Mouse (Mus musculus) regulatory T cell (primary cell): ENCODE results near the gene Inca1.

ENCODE experiments used
- in situ Hi-C: fragments of 300-600 bp; cut with MboI, MseI; formaldehyde crosslinking; loops from one replicate; pipeline ENCODE4 v1.15.1; 2025; ENCODE audit warnings: high pct_unique_total_duplicates

Gene Inca1

DNA sequence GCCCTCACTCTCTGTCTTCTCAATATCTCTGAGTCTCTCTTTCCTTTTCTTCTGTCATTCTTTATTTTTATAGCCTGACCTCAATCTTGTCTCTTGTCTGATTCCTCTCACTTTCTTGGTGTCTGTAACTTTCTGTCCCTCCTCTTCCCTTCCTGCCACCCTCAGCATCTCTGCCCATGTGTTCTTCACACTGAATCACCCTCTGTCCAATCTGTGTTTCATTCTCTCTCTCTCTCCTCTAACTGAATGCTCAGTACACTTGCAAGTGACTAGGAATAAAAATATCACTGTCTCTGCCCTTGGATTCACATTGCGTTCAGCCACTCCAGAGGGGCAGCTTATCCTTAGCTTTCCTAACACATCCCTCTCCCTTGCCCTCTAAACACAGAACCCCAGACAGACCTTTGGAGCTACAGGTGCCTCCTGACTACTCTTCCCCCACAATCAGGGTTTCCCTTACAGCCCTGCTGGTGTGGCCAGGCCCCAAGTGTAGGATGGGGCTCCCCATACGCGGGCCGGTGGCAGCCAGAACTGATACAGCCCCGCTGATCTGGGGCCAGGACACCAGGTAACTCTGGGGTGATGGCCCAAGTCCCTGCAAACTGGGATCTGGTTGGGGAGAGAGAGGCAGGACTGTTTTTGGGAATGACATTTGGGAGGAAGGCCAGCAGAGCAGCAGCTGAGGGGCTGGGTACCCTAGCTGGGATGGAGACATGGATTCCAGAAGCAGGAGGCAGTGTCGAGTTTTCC lies 2.2 kb upstream of the Inca1 start:
- in situ Hi-C loops = loop anchor here (5.0 kb wide), 1 partner anchor 50 kb away; the partner anchor contains the start of gene Pfn1

DNA sequence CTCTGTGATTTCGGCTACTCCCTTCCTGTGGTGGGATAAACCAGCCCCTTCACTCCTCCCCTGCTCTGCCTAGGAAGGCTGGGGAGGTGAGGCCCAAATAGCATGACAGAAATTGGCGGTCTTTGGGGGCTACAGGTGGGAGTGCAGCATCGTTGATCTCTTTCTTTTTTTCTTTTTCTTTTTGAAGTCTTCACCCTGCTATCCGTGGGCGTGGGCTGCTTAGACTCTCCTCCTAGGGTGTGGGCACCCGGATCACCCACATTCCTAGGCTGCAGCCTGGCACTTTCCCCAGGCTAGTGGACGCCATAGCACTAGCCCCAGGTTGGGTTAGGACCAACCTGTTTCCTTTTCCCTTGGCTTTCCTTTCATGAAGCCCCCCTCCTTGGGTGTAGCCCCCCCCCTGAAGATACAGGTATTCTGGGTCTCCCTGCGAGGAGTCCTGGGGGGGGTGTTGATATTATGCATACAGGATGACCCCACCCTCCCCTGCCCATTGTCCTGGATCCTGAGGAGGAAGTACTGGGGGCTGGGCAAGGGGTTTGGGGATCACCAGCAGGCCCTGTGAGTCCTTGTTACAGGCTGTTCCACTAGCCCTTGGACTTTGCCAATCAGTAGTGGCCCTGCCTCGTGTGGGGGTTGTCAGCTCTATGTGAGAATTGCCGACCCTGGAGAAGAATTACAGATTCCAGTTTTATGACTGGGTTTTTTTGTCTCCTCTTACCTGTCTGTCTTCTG lies 1.4 kb upstream of the Inca1 start:
- in situ Hi-C loops = loop anchor here (5.0 kb wide), 1 partner anchor 49 kb away; the partner anchor contains the start of gene Pfn1

DNA sequence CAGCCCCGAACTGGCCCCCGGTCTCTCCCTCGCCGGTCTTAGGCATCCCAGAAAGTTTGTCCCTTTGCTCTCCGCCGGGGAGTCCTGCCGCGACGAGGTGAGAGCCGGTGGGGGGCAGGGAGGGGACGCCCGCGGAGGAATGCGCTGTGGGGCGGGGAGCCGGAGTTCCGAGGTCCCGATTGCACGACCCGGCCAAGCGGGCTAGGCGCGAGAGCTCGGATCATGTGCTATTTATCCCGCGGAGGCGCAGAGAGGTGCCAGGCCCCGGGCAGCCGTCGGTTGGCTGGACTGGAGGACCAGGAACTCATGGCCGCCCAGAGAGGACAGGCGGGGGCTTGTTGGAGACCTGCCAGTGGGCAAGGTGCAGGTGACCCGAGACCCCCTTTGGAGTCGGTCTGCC lies 658 bp upstream of the Inca1 start:
- in situ Hi-C loops = loop anchor here (5.0 kb wide), 1 partner anchor 48 kb away; the partner anchor contains the start of gene Pfn1

DNA sequence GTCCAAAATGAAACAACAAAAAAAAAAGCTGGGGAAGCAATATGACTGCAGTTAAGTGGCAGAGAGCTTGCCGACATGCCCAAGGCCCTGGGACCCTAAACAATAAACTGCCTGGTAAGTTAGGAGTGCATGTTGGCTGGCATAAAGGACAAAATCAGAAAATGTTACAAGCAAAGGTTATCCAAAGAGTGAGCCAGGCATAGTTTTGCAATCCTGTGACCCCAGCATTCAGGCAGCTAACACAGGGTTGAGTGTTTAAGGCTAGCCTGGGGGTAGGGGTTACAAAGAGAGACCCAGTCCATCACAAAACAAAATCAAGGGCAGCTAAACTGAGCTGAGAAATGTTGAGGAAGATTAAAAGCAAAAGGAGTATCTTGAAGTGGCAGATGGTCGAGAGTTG lies 904 bp downstream of the Inca1 start:
- in situ Hi-C loops = no loop called here

DNA sequence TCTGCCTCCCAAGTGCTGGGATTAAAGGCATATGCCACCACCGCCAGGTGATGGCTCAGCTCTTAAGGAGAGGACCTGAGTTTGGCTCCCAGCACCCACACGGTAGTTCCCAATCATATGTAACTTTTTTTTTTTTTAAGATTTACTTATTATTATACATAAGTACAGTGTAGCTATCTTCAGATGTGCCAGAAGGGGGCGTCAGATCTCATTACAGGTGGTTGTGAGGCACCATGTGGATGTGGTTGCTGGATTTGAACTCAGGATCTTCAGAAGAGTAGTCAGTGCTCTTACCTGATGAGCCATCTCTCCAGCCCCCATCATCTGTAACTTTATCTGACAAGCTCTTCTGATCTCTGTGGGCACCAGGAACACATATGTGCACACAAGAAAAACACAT lies 2.6 kb downstream of the Inca1 start:
- in situ Hi-C loops = no loop called here

DNA sequence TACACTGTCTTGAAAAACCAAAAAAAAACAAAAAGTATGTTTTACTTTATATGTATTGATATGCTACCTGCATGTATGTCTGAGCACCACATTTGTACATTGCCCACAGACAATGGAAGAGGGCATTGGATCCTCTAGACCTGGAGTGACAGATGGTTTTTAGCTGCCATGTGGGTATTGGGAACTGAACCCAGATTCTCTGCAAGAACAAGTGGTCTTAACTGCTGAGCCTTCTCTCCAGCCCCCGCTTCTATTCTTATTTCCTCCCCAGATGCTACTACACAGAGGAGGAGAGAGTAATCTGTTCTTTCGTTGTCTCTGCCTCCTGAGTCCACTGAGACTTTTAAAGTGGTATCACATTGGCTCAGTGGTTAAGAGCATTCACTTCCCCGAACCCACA lies 6.5 kb downstream of the Inca1 start:
- in situ Hi-C loops = no loop called here

DNA sequence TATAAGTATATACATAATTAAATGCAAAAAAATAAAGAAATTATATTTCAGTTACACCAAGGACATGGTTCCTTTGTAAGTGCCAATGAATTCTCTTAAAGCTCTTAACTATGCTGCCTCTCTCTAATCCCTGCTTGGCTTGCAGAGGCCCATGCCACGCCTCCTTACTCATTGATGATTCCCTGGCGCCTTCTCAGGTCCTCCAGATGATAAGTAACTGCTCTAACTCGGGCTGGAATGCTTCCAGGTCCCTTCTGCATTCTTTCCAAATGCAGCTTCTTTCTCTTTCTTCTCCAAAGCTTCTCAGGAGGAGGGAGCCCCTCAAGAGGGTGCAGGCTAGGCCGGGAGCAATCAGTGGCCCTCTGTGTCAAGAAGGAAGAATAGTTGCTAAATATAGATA lies 10.4 kb downstream of the Inca1 start:
- in situ Hi-C loops = loop anchor here (5.0 kb wide), 1 partner anchor 63 kb away; no protein-coding TSS in a partner anchor

DNA sequence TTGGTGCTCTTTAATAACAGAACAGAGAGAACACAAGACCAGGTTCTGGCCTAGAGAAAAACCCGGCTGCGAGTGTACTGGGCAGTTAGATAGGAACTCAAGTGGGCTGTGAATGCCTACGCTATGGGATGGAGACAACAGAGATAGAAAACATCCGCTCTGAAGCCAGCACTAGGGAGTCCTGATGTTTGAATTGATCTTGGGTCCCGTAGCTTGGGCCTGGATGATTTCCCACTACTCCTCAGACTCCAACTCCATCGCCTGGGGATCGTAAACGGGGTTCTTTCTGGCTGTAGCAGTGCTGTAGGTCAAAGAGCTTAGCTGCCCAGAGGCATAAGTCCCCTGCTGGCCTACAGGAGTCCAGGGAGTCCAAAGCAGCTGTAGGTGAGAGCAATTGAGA lies 11.6 kb downstream of the Inca1 start:
- in situ Hi-C loops = loop anchor here (5.0 kb wide), 1 partner anchor 64 kb away; no protein-coding TSS in a partner anchor

DNA sequence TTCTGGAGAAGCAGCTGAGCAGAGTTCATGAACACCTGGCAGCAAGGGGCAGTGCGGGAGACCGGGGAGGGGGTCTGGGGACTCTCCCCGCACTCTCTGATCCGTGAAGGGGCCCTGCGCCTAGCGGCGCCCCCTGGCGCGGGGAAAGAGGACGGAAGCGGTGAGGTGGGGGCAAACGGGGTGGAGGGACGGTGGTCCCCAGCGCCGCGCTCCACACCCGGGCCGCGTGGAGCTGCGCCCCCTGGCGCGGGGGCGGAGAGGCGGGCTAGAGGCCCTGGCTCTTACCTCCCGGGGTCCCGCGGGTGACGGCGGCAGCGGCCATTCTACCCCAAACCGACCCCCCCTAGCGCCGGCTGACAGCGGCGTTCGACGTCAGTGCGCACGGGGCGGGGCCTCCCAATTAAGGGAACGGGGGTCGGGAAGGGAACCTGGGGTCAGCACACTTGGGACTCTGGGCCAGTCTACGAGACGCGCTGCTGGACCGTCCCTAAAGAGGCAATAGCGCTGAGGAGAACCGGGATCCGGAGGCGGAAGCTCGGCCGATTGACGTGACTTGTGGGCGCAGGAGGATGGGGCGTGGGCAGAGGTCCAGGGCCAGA lies 12.3 kb downstream of the Inca1 start, which contains the start of gene Camta2:
Camta2 (minus strand) TSS at position 505 of the 599 bp plus-strand sequence.
- in situ Hi-C loops = loop anchor here (5.0 kb wide), 1 partner anchor 65 kb away; no protein-coding TSS in a partner anchor

DNA sequence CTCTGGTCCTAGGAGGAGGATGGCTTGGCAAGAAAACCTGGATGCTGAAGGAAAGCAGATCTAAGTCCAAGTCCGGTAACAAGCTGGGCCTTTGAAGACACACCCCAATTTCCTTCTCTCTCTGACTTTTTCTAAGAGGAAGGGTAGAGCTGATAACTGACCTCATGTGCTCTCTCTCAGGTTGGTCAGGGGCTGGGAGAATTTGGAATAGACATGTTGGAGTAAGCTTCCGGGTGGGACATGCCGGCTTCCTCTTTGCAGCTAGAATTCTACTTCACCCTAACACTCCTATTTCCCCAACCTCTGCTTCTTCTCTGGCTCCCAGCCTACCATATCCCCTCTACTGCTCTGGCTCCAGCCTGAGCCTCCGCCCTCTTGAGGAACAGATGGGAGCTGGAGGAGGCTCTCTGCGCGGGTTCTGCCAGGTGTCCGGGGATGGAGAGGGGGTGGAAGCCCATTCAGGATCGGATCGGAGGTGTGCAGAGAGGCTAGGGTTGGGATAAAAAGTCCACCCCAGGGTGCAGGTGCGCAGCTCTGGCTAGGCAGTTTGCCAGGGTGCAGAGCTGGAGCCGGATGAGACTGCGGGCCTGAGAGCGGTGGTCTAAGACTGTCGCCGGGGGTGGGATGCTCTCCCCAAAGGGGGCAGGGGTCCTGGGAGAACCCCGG lies 12.9 kb downstream of the Inca1 start:
- in situ Hi-C loops = loop anchor here (5.0 kb wide), 1 partner anchor 65 kb away; no protein-coding TSS in a partner anchor

DNA sequence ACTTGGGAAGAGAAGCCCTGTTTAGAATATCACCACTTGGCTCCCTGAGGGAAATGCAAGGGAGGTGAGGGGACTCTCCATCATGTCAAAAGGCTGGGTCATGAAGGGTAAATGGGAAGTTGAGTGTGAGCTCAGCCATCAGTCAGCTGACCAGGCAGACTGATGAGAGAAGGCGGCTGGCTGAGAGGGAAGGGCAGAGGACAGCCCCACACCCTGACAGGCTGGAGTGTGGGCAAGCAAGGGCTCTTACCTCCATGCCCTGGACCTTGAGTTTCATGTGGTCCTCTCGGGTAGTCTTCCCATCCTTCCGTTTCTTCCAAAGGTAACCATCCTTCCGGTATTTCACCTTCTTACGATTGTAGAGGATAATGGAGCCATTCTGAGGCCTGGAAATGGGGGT lies 16.3 kb downstream of the Inca1 start:
- in situ Hi-C loops = no loop called here

DNA sequence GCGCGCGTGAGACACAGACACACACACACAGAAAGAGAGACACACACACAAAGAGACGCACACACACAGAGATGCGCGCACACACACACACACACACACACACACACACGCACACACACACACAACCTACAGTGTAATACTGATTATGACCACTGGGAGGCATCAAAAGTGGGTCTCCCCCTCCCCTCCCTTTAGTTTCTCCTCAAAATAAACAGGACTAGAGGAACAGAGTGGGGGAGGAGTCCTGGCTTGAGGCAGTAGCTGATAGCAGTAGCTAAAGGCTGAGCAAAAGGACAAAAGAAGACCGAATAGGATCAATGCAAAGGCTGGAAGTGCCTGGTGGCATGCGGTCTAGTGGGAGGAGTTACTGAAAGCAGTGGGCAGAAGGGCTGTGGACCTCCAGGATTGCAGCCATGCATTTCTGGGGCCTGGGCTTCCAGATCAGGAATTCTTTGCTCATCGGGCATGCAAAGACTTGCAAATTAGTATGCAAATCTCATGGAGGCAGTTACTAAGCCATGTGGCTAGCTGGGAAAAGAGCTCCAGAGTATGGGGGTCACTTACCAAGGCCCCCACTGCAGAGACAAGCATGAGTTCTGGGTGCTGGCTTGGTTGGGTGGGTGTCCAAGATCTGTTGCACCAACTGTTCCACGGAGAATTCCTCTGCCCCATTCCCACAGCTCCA lies 17.9 kb downstream of the Inca1 start:
- in situ Hi-C loops = no loop called here

DNA sequence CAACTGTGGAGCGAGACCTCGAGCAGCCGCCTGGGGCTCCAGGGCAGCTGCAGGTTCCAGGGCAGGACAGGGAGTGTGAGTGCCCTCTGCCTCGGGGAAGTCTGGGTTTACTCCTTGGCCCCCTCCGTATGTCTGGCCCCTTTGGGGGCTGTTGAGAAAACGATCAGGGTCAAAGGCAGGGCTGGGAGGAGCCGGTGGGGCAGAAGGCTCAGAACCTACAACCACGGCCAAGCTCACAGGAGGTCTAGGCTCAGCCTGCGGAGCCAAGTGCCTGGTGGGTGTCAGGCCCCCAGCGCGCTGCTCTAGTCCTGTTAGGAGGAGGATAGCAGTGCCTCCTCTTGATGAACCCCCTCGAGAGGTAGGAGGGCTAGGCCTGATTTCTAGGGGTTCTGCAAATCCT lies 18.8 kb downstream of the Inca1 start:
- in situ Hi-C loops = no loop called here

DNA sequence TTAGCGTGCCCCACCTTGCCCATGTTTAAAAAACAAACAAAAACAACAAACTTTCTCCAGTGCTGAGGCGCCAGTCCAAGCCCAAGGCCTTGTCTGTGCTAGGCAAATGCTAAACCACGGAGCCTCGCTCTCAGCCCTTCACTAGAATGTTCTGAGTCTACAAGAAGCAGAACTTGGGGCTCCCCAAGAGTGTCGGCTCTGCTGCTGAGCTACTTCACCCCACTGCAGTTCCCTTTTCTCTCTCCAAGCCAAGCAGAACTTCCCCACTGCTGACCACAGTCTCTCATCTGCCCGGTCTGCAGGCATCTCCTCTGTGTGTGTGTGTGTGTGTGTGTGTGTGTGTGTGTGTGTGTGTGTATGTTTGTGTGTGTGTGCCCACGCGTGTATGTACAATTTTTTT lies 20.1 kb downstream of the Inca1 start:
- in situ Hi-C loops = no loop called here

DNA sequence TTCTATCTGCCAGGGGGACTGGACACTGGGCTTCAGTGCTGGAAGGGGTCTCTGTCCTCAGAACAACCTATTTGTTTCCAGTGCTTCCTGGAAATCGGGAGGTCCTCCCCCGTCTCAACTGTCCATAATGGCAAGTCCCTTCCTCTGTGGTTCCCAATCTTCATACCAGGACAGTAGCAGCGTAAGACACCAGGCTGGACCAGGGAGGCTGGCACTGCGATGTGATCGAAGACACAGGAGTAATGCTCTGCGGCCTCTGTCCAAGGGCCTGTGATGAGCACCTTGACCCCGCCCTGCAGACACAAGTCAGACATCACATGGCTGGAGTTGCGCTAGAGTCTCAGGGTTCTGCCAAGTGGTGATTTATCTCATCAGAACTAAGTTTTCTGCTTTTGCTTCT lies 20.6 kb downstream of the Inca1 start:
- in situ Hi-C loops = no loop called here

DNA sequence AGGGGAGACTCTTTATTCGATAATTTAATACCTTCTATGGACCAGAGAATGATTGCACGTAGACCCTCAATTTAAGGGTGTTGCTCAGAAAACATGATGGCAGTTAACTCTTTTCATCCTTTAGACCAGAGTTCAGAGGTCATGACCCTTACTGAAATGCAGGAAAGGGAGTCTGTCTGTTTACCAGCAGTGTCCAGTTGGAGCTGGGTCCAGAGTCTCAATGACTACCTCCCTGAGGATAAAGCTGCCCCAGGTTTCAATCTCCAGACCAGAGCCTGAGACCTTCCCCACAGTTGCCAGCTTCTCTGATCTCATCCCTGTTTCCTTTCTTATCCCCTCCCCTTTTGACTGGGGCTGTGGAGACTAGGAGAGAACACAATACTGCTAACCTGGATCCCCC lies 21.4 kb downstream of the Inca1 start:
- in situ Hi-C loops = no loop called here

DNA sequence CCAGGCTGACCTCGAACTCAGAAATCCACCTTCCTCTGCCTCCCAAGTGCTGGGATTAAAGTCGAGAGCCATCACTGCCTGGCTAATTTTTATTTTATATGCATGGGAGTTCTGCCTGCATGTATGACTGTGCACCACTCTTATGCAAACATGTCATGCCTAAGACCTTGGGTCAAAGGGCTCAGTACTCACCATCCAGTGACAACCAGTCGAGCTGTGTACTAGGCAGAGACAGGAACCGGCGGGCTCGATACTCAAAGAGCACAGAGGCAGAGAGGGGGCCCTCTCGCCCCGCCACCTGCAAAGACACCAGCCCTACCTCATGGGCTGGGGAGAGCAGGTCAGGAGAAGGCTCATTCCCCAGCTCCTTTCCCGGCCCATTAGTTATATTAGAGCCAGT lies 21.9 kb downstream of the Inca1 start:
- in situ Hi-C loops = no loop called here

DNA sequence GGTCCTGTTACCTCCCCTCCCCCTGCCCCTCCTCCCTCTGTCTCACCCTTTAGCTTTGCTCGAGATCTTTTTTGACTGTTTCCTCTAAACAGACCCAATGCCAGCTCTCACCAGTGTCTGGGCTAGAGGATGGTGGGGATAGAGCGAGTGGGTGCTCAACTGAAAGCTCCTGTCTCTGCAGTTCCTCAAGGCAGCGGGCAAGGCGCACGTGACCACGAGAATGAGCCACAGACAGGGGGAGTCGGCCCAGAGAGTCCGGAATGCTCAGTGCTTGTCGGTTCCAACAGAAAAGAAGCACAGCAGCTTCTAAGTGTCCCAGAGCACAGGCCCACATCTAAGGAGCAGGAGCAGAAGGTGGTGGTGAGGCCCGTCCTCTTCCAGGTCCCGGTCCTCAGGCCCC lies 25.5 kb downstream of the Inca1 start:
- in situ Hi-C loops = loop anchor here (25.0 kb wide), 1 partner anchor 1262 kb away; the partner anchor contains the start of gene Kdm6b

DNA sequence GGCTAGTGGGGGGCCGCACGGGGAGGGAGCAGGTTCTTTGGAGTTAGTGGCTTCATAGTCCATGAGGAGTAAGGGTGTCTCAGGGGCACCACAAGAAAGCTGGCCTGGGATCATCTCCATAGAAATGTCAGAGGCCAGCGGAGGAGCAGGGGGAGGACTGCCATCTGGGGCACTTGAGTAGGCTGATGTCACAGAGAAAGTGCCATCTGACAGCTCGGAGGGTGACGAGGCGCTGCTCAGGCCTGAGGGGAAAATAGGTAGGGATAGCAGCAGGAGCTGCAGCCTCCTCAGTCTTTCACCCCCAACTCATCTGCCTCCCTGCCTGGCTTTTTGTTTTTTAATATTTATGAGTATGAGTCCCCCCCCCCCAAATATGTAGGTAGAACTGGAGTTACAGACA lies 25.9 kb downstream of the Inca1 start:
- in situ Hi-C loops = loop anchor here (25.0 kb wide), 1 partner anchor 1262 kb away; the partner anchor contains the start of gene Kdm6b

DNA sequence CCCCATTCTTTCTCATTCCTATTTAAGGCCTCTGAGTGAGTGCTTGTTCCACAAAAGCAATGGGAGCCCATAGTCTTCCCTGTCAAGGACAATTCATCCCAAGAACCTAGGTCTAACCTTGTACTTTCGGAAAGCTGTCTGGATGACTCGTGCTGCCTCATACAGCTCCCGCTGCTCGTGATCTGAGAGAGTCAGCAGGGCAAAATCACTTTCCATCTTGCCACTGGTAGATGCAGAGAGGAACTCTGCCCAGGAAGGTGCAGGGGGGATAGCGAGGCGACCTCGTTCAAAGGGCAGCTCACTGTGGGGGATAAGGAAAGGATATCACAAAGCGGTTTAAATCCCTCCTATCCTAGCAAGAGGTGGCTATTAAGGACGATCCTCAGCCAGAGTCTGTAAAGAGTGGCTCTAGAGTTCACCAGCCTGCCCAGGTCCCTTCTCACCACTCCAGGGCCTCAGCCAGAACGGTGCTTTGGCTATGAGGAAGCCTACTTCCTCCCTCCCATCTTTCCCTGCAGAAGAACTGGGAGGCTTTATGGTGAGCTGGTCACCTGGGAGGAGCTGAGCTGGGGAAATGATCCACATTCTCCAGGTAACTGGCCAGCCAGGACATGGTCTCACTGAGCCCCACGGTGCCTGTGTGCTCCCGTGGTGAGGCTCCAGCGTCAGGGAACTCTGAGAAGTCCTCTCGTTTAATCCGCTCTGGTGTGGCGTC lies 28.5 kb downstream of the Inca1 start:
- in situ Hi-C loops = loop anchor here (25.0 kb wide), 1 partner anchor 1259 kb away; the partner anchor contains the start of gene Kdm6b
